ENCODE assay signal across 23 mouse cellular contexts in the genomic region with DNA sequence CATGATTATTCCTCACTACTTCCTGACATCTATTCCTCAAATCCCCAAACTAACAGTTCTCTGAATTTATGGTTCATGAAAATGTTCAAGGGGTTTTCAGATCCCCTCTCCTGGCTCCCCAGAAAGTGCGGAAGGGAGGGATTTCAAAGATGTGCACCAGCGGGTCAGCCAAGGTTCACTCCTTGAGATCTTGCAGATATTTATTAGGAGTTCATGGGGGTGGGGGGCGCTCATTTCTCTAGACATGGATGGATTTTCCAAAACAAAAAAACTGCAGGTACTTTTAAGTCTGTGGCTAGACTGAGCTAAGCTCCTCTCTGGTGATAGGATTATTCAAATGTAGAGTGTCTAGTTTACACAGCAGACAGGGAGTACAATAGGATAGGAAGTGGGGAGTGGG. TPM values are rescaled to one million over a fixed set of nuclear protein-coding genes. Genes with fewer than 3 reads are reported as not detected.
DNase-seq lines count a peak whose midpoint lies in the region; ATAC-seq and TF ChIP-seq lines count a peak whose summit lies in the region.
"Had no signal": no experiment of that assay in that cellular context is flagged by ENCODE, and none has a peak within 500 bp of the region (broad histone marks: within the 10 kb centered on the region; RNA-seq: fewer than 3 reads in every experiment).

No protein-coding gene starts in this region.

- no peak overlapping the region for H3K4me3 ChIP-seq in forebrain, postnatal 0 days (ENCODE audit: low read depth, low read length)
- H3K4me3 ChIP-seq in forebrain, embryonic 11.5 days (ENCODE audit: low read depth, low read length), result no peak overlapping the region
- H3K4me3 ChIP-seq in left cerebral cortex, adult 2 months, result no peak overlapping the region
- no peak overlapping the region for H3K4me3 ChIP-seq in midbrain, embryonic 12.5 days
- no peak overlapping the region for H3K4me3 ChIP-seq in midbrain, postnatal 0 days (ENCODE audit: low read depth, low read length)
- H3K4me3 ChIP-seq in stomach, embryonic 16.5 days (replicated peaks; ENCODE audit: low read length), result no peak overlapping the region
- H3K4me3 ChIP-seq: embryonic facial prominence, embryonic 15.5 days; hindbrain, embryonic 12.5 days; neural tube, embryonic 12.5 days had no signal

- H3K9me3 ChIP-seq in forebrain, postnatal 0 days (ENCODE audit: low read length), result 0 out of 2 replicates have a peak, but pooled peaks cover 3% of the 10 kb centered on the region
- no peaks in the 10 kb centered on the region for H3K9me3 ChIP-seq in forebrain, embryonic 11.5 days (ENCODE audit: control insufficient read depth, low read length)
- H3K9me3 ChIP-seq in midbrain, embryonic 12.5 days, result no peaks in the 10 kb centered on the region
- no peaks in the 10 kb centered on the region for H3K9me3 ChIP-seq in midbrain, postnatal 0 days (ENCODE audit: low read length)
- 0 out of 2 replicates have a peak, but pooled peaks cover 4% of the 10 kb centered on the region for H3K9me3 ChIP-seq in stomach, embryonic 16.5 days (replicated peaks; ENCODE audit: control insufficient read depth, low read length)
- H3K9me3 ChIP-seq: embryonic facial prominence, embryonic 15.5 days; hindbrain, embryonic 12.5 days; neural tube, embryonic 12.5 days had no signal

- H3K27ac ChIP-seq in forebrain, postnatal 0 days (ENCODE audit: low read depth, low read length), result 0 out of 2 replicates have a peak overlapping the region, but pooled peaks have one; percentile 54
- H3K27ac ChIP-seq in forebrain, embryonic 11.5 days (ENCODE audit: low read depth, low read length), result no peak overlapping the region
- peak overlapping the region; percentile 37 for H3K27ac ChIP-seq in left cerebral cortex, adult 2 months
- 0 out of 2 replicates have a peak overlapping the region, but pooled peaks have one; percentile 10 for H3K27ac ChIP-seq in midbrain, embryonic 12.5 days (replicated peaks)
- H3K27ac ChIP-seq in midbrain, postnatal 0 days (ENCODE audit: low read depth, low read length), result no peak overlapping the region
- peak overlapping the region; percentile 5; the same call in 1 of the 2 replicates for H3K27ac ChIP-seq in stomach, embryonic 16.5 days (ENCODE audit: low read length)
- H3K27ac ChIP-seq: embryonic facial prominence, embryonic 15.5 days; neural tube, embryonic 12.5 days had no signal

- H3K9ac ChIP-seq in forebrain, postnatal 0 days, result no peak overlapping the region
- H3K9ac ChIP-seq in forebrain, embryonic 11.5 days (ENCODE audit: low read length), result no peak overlapping the region
- no peak overlapping the region for H3K9ac ChIP-seq in midbrain, embryonic 12.5 days (replicated peaks)
- no peak overlapping the region for H3K9ac ChIP-seq in midbrain, postnatal 0 days (replicated peaks; ENCODE audit: low read length, poor library complexity, severe bottlenecking)
- no peak overlapping the region for H3K9ac ChIP-seq in stomach, embryonic 16.5 days (ENCODE audit: low read length)
- H3K9ac ChIP-seq: embryonic facial prominence, embryonic 15.5 days; hindbrain, embryonic 12.5 days; liver, postnatal 0 days; neural tube, embryonic 12.5 days had no signal

- 78% methylated on average over 3 of the region's 3 CpGs for WGBS in forebrain, postnatal 0 days
- WGBS in forebrain, embryonic 11.5 days, result 72% methylated on average over 3 of the region's 3 CpGs
- 48% methylated on average over 3 of the region's 3 CpGs for WGBS in midbrain, embryonic 12.5 days
- 39% methylated on average over 3 of the region's 3 CpGs for WGBS in midbrain, postnatal 0 days
- WGBS in stomach, embryonic 16.5 days, result 59% methylated on average over 3 of the region's 3 CpGs

- no peak overlapping the region for H3K4me2 ChIP-seq in forebrain, postnatal 0 days (ENCODE audit: low read depth)
- H3K4me2 ChIP-seq in forebrain, embryonic 11.5 days (ENCODE audit: low read depth, low read length, severe bottlenecking), result no peak overlapping the region
- no peak overlapping the region for H3K4me2 ChIP-seq in midbrain, embryonic 12.5 days (replicated peaks)
- H3K4me2 ChIP-seq in midbrain, postnatal 0 days (ENCODE audit: low read depth, low read length, poor library complexity, severe bottlenecking), result no peak overlapping the region
- no peak overlapping the region for H3K4me2 ChIP-seq in stomach, embryonic 16.5 days (ENCODE audit: low read depth, low read length)
- H3K4me2 ChIP-seq: embryonic facial prominence, embryonic 15.5 days; heart, embryonic 11.5 days; hindbrain, embryonic 12.5 days; neural tube, embryonic 12.5 days had no signal

- H3K4me1 ChIP-seq in forebrain, postnatal 0 days (ENCODE audit: insufficient read depth), result peaks cover 8% of the 10 kb centered on the region; the same call in 1 of the 2 replicates
- peaks cover 4% of the 10 kb centered on the region; the same call in 1 of the 2 replicates for H3K4me1 ChIP-seq in forebrain, embryonic 11.5 days (replicated peaks; ENCODE audit: control insufficient read depth, insufficient read depth, low read length)
- peaks cover 14% of the 10 kb centered on the region for H3K4me1 ChIP-seq in midbrain, embryonic 12.5 days
- no peaks in the 10 kb centered on the region for H3K4me1 ChIP-seq in midbrain, postnatal 0 days (ENCODE audit: insufficient read depth, low read length)
- peaks cover 7% of the 10 kb centered on the region; the same call in 1 of the 2 replicates for H3K4me1 ChIP-seq in stomach, embryonic 16.5 days (ENCODE audit: control insufficient read depth, insufficient read depth, low read length)

- H3K27me3 ChIP-seq in forebrain, postnatal 0 days (ENCODE audit: insufficient read depth, low read length), result no peaks in the 10 kb centered on the region
- no peaks in the 10 kb centered on the region for H3K27me3 ChIP-seq in forebrain, embryonic 11.5 days (ENCODE audit: control insufficient read depth, insufficient read depth, low read length)
- no peaks in the 10 kb centered on the region for H3K27me3 ChIP-seq in midbrain, embryonic 12.5 days
- no peaks in the 10 kb centered on the region for H3K27me3 ChIP-seq in midbrain, postnatal 0 days (ENCODE audit: insufficient read depth, low read length)
- H3K27me3 ChIP-seq in stomach, embryonic 16.5 days (ENCODE audit: control insufficient read depth, insufficient read depth, low read length), result no peaks in the 10 kb centered on the region
- H3K27me3 ChIP-seq: embryonic facial prominence, embryonic 15.5 days; hindbrain, embryonic 12.5 days; neural tube, embryonic 12.5 days had no signal

- no peak for DNase-seq in forebrain, postnatal 0 days
- no peak for DNase-seq in forebrain, embryonic 11.5 days (ENCODE audit: low spot score)
- DNase-seq in left cerebral cortex, adult 2 months (ENCODE audit: extremely low spot score in 1 of 2, low spot score in 2 of 2), result no peak
- no peak for DNase-seq in left cerebral cortex, postnatal 14 days (ENCODE audit: low spot score in 2 of 2)
- DNase-seq in midbrain, postnatal 0 days (ENCODE audit: low spot score), result no peak
- no peak for DNase-seq in adrenal gland, adult 2 months
- DNase-seq: adrenal gland, postnatal 14 days; cerebellum, adult 11 months; cerebellum, postnatal 10 days; heart, postnatal 10 days; kidney, adult 2 months; layer of hippocampus, postnatal 36 days; liver, postnatal 0 days; thymus, adult 18-20 months; thymus, postnatal 4 days had no signal

- no peaks in the 10 kb centered on the region for H3K36me3 ChIP-seq in forebrain, postnatal 0 days (ENCODE audit: insufficient read depth)
- no peaks in the 10 kb centered on the region for H3K36me3 ChIP-seq in forebrain, embryonic 11.5 days (ENCODE audit: control insufficient read depth, insufficient read depth, low read length)
- H3K36me3 ChIP-seq in midbrain, embryonic 12.5 days, result no peaks in the 10 kb centered on the region
- H3K36me3 ChIP-seq in midbrain, postnatal 0 days (ENCODE audit: insufficient read depth, low read length), result no peaks in the 10 kb centered on the region
- H3K36me3 ChIP-seq in stomach, embryonic 16.5 days (ENCODE audit: control insufficient read depth, insufficient read depth, low read length), result no peaks in the 10 kb centered on the region
- H3K36me3 ChIP-seq: embryonic facial prominence, embryonic 15.5 days; G1E; hindbrain, embryonic 12.5 days; neural tube, embryonic 12.5 days had no signal

- TF ChIP-seq CTCF in forebrain, postnatal 0 days (IDR thresholded peaks at IDR 0.05; ENCODE audit: low read depth), result no peak
- no peak for TF ChIP-seq CTCF in left cerebral cortex, adult 2 months (IDR thresholded peaks at IDR 0.05)
- no peak for TF ChIP-seq CTCF in midbrain, postnatal 0 days (IDR thresholded peaks at IDR 0.05)

- ATAC-seq in forebrain, postnatal 0 days, result no peak
- no peak for ATAC-seq in forebrain, embryonic 11.5 days (replicated peaks; ENCODE audit: low FRiP score)
- no peak for ATAC-seq in midbrain, embryonic 12.5 days (ENCODE audit: low FRiP score, low read depth)
- ATAC-seq in midbrain, postnatal 0 days (ENCODE audit: low FRiP score), result no peak
- no peak for ATAC-seq in stomach, embryonic 16.5 days (ENCODE audit: insufficient read depth, low FRiP score)
- ATAC-seq: activated CD4-positive, CD25-positive, alpha-beta regulatory T cell, adult 4 months; liver, postnatal 0 days had no signal

- intact Hi-C loops in left cerebral cortex, adult 2 months (cut with DNase I), result loop anchor here (5.0 kb wide), 1 partner anchor 112 kb away; no protein-coding TSS in a partner anchor
- intact Hi-C loops in left cerebral cortex, postnatal 14 days (cut with DNase I), result no loop called here

RNA-seq across cellular contexts. Expression of gene Gm10260, which starts 8.4 kb away (rescaled TPM):
- 6.3 and 11.4 TPM in 2 replicates for total RNA-seq in forebrain, postnatal 0 days (2014; rRNA removed)
- 4.6 TPM in 2 replicates for polyA plus RNA-seq in forebrain, postnatal 0 days (2015; fragmentation: Nextera tagmentation; extraction: Ambion mirVana)
- polyA plus RNA-seq in forebrain, embryonic 11.5 days (2014; fragmentation: Nextera tagmentation; extraction: Ambion mirVana), result 3.0 and 7.0 TPM in 2 replicates
- total RNA-seq in left cerebral cortex, adult 2 months (2021), result 10 to 100 TPM; 72.1 to 82.4 TPM
- total RNA-seq in left cerebral cortex, postnatal 14 days (2021), result 10 to 100 TPM; 86.2 to 87.9 TPM
- polyA plus RNA-seq in midbrain, embryonic 12.5 days (2016; fragmentation: Nextera tagmentation; extraction: Ambion mirVana), result 2.1 and 2.6 TPM in 2 replicates
- 20.2 and 50.0 TPM in 2 replicates for total RNA-seq in midbrain, postnatal 0 days (2014; rRNA removed)
- polyA plus RNA-seq in midbrain, postnatal 0 days (2015; fragmentation: Nextera tagmentation; extraction: Ambion mirVana), result 2.0 and 4.3 TPM in 2 replicates
- 10.1 and 24.0 TPM in 2 replicates for polyA plus RNA-seq in stomach, embryonic 16.5 days (2015; fragmentation: Nextera tagmentation; extraction: Ambion mirVana)
- 100 to 1,000 TPM; 214 to 241 TPM for total RNA-seq in adrenal gland, adult 2 months (2021)
- polyA plus RNA-seq in adrenal gland, adult 2 months (2012; rRNA removed), result 2.4 and 5.4 TPM in 2 replicates

Comparison
In these comparisons a context has a peak if more than half of its experiments do, and no peak if none do; other contexts are left out.
1. H3K27ac ChIP-seq: peak in forebrain, postnatal 0 days (single experiment), left cerebral cortex, adult 2 months (single experiment), midbrain, embryonic 12.5 days (single experiment) and stomach, embryonic 16.5 days (single experiment); none in forebrain, embryonic 11.5 days (single experiment) and midbrain, postnatal 0 days (single experiment).